Mouse (Mus musculus): ENCODE results near the gene Tpbgl. TPM values are rescaled to one million over a fixed set of nuclear protein-coding genes. Genes with fewer than 3 reads are reported as not detected.
A peak's percentile ranks its signal among the peaks of the same experiment; 100 is the strongest.

The Tpbgl gene
- polyA plus RNA-seq, 1 experiment from 2014 or later = 1.1 TPM

DNA sequence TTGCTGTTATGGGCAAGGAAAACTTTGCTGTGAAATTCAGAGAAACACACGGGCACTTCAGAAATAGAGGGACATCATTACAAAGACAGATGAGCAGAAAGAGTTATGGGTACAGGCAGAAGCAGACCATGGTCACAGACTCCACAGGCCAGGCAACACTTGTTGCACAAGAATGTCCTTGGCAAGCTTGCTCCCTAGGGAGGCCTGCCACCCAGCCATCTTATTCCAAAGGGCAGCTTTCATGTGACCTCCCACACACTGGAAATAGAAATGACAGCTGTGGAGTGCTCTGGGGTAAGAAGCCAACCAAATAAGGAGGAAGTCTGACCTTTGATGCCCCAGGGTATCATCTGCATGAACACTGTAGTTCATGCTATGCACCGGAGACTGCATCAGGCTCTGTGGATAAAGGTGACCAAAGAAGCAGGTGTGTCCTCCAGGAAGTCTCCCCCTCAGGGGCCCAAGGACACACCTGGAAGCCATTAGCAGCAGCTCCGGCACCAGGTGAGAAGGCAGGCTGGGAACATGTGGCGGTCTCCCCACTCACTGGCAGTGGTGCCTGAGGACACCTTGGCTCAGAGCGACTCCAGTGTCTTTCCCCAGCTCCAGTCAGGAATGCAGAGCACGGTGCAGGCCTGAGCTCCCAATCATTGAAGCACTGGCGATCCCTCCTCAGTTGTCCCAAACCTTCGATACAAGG, 7.2 kb upstream of the Tpbgl start:
- H3K36me3 ChIP-seq = no peaks in the 10 kb centered on the region
- no peaks in the 10 kb centered on the region for H3K4me1 ChIP-seq
- H3K4me3 ChIP-seq (replicated peaks) = no peak overlapping the region
- ATAC-seq (ENCODE audit: insufficient number of reproducible peaks, low FRiP score, low TSS enrichment, low read depth) = no peak
- H3K27ac ChIP-seq (replicated peaks) = no peak overlapping the region
- H3K27me3 ChIP-seq = peaks cover 22% of the 10 kb centered on the region
- no peak overlapping the region for H3K4me2 ChIP-seq (replicated peaks)
- H3K9ac ChIP-seq = no peak overlapping the region
- WGBS = 62% methylated on average over 8 of the region's 8 CpGs
- no peaks in the 10 kb centered on the region for H3K9me3 ChIP-seq (replicated peaks)

DNA sequence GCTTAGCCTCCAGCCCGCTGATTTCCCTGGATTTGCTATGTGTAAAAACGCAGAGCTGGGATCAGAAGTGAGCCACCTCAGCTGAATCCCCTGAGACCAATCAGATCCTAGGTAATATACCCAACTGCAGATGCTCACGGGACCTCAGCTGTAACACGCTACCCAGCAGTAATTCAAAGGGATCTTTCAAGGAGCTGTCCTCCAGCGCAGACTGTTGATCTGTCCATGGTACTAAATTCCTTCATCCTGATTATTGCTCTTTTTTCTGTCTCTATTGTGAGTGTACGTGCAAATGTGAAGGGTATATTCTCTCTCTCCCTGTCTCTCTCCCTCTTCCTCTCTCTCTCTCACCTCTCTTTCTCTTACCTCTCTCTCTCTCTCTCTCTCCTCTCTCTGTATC, 5.4 kb upstream of the Tpbgl start:
- Histone ChIP-seq H3K36me3 (no peaks in the 10 kb centered on the region), H3K4me2 (replicated peaks) (no peak overlapping the region), H3K9me3 (replicated peaks) (no peaks in the 10 kb centered on the region), H3K4me3 (replicated peaks) (no peak overlapping the region), H3K4me1 (peaks cover 3% of the 10 kb centered on the region; the same call in 1 of the 2 replicates), H3K27me3 (peaks cover 38% of the 10 kb centered on the region), H3K27ac (replicated peaks) (no peak overlapping the region), H3K9ac (no peak overlapping the region)
- 10% methylated on average over 6 of the region's 6 CpGs for WGBS
- ATAC-seq (ENCODE audit: insufficient number of reproducible peaks, low FRiP score, low TSS enrichment, low read depth) = no peak

GRCm38 (mm10) chr7:99627366-99627765, 463 bp upstream of the Tpbgl start:
- Histone ChIP-seq H3K4me2 (replicated peaks) (peak overlapping the region; percentile 99; the same call in 1 of the 2 replicates), H3K36me3 (no peaks in the 10 kb centered on the region), H3K4me1 (peaks cover 23% of the 10 kb centered on the region), H3K9ac (no peak overlapping the region), H3K27ac (replicated peaks) (no peak overlapping the region), H3K9me3 (replicated peaks) (no peaks in the 10 kb centered on the region), H3K4me3 (replicated peaks) (no peak overlapping the region), H3K27me3 (peaks cover 80% of the 10 kb centered on the region)
- 4% methylated on average over 7 of the region's 7 CpGs for WGBS
- ATAC-seq (ENCODE audit: insufficient number of reproducible peaks, low FRiP score, low TSS enrichment, low read depth) = no peak

- H3K9me3 ChIP-seq (replicated peaks) = no peaks in the 10 kb centered on the region
- under 1% methylated on average over 80 of the region's 81 CpGs for WGBS
- peak; percentile 82 for ATAC-seq (ENCODE audit: insufficient number of reproducible peaks, low FRiP score, low TSS enrichment, low read depth)
These were observed 1.1 kb downstream of the Tpbgl start for GRCm38 (mm10) chr7:99625722-99626375.

GRCm38 (mm10) chr7:99618860-99619259, 8.0 kb downstream of the Tpbgl start:
- no peaks in the 10 kb centered on the region for H3K4me1 ChIP-seq
- no peaks in the 10 kb centered on the region for H3K9me3 ChIP-seq (replicated peaks)

More at GRCm38 (mm10) chr7:99625722-99626375, 1.1 kb downstream of the Tpbgl start:
- peak overlapping the region; percentile 21; the same call in 1 of the 2 replicates for H3K9ac ChIP-seq
- peak overlapping the region; percentile 99 for H3K4me2 ChIP-seq (replicated peaks)
- peaks cover 75% of the 10 kb centered on the region for H3K27me3 ChIP-seq
- no peak overlapping the region for H3K27ac ChIP-seq (replicated peaks)
- peaks cover 23% of the 10 kb centered on the region for H3K4me1 ChIP-seq
- peak overlapping the region; percentile 53 for H3K4me3 ChIP-seq (replicated peaks)
- no peaks in the 10 kb centered on the region for H3K36me3 ChIP-seq

DNA sequence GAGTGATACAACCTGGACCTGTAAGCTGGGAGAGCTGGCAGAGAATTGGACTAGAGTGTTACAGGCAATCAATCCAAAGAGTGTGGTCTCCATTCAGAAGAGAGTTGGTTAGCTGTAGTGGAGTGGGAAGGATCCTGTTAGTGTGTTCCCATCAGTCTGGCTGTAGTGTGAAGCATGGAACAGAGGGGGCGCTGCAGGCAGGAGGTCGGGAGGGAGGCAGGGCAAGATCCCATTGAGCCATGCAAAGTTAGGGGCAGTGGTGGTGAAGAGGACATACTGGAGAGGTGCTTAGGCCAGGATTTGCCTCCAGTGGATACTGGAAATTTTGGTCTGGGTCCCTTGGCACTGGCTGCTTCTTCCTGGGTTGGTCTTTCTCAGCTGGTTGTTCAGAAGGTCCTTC, 8.6 kb downstream of the Tpbgl start:
- Histone ChIP-seq H3K36me3 (no peaks in the 10 kb centered on the region), H3K4me1 (no peaks in the 10 kb centered on the region), H3K4me3 (replicated peaks) (no peak overlapping the region), H3K27me3 (peaks cover 17% of the 10 kb centered on the region), H3K4me2 (replicated peaks) (no peak overlapping the region), H3K27ac (replicated peaks) (no peak overlapping the region), H3K9ac (no peak overlapping the region), H3K9me3 (replicated peaks) (no peaks in the 10 kb centered on the region)
- ATAC-seq (ENCODE audit: insufficient number of reproducible peaks, low FRiP score, low TSS enrichment, low read depth) = no peak
- 71% methylated on average over 2 of the region's 2 CpGs for WGBS

More at GRCm38 (mm10) chr7:99618860-99619259, 8.0 kb downstream of the Tpbgl start:
- Histone ChIP-seq H3K27me3 (peaks cover 23% of the 10 kb centered on the region), H3K4me3 (replicated peaks) (no peak overlapping the region), H3K9ac (no peak overlapping the region), H3K4me2 (replicated peaks) (no peak overlapping the region), H3K27ac (replicated peaks) (no peak overlapping the region), H3K36me3 (no peaks in the 10 kb centered on the region)
- 7% methylated on average over 3 of the region's 3 CpGs for WGBS
- no peak for ATAC-seq (ENCODE audit: insufficient number of reproducible peaks, low FRiP score, low TSS enrichment, low read depth)

GRCm38 (mm10) chr7:99607632-99608031, 19.3 kb downstream of the Tpbgl start:
- H3K4me2 ChIP-seq (replicated peaks) = no peak overlapping the region
- no peaks in the 10 kb centered on the region for H3K4me1 ChIP-seq
- H3K36me3 ChIP-seq = no peaks in the 10 kb centered on the region
- H3K9ac ChIP-seq = no peak overlapping the region
- H3K27me3 ChIP-seq = no peaks in the 10 kb centered on the region
- no peak for ATAC-seq (ENCODE audit: insufficient number of reproducible peaks, low FRiP score, low TSS enrichment, low read depth)
- H3K4me3 ChIP-seq (replicated peaks) = no peak overlapping the region
- 54% methylated on average over 2 of the region's 2 CpGs for WGBS
- no peaks in the 10 kb centered on the region for H3K9me3 ChIP-seq (replicated peaks)
- no peak overlapping the region for H3K27ac ChIP-seq (replicated peaks)

GRCm38 (mm10) chr7:99606766-99607165, 20.1 kb downstream of the Tpbgl start:
- H3K36me3 ChIP-seq = 0 out of 2 replicates have a peak, but pooled peaks cover under 1% of the 10 kb centered on the region
- no peak overlapping the region for H3K9ac ChIP-seq
- WGBS = 53% methylated on average over 3 of the region's 3 CpGs
- H3K4me2 ChIP-seq (replicated peaks) = no peak overlapping the region
- H3K4me1 ChIP-seq = no peaks in the 10 kb centered on the region
- H3K27ac ChIP-seq (replicated peaks) = no peak overlapping the region
- H3K9me3 ChIP-seq (replicated peaks) = no peaks in the 10 kb centered on the region
- H3K27me3 ChIP-seq = no peaks in the 10 kb centered on the region
- no peak overlapping the region for H3K4me3 ChIP-seq (replicated peaks)
- no peak for ATAC-seq (ENCODE audit: insufficient number of reproducible peaks, low FRiP score, low TSS enrichment, low read depth)

- Histone ChIP-seq H3K4me3 (replicated peaks) (no peak overlapping the region), H3K27ac (replicated peaks) (no peak overlapping the region), H3K9ac (no peak overlapping the region), H3K9me3 (replicated peaks) (no peaks in the 10 kb centered on the region), H3K4me2 (replicated peaks) (no peak overlapping the region), H3K4me1 (no peaks in the 10 kb centered on the region), H3K36me3 (0 out of 2 replicates have a peak, but pooled peaks cover 5% of the 10 kb centered on the region), H3K27me3 (no peaks in the 10 kb centered on the region)
- 81% methylated on average over 11 of the region's 11 CpGs for WGBS
- ATAC-seq (ENCODE audit: insufficient number of reproducible peaks, low FRiP score, low TSS enrichment, low read depth) = no peak
These were observed 20.6 kb downstream of the Tpbgl start for GRCm38 (mm10) chr7:99606303-99606702.

- Histone ChIP-seq H3K9ac (no peak overlapping the region), H3K9me3 (replicated peaks) (no peaks in the 10 kb centered on the region), H3K4me2 (replicated peaks) (no peak overlapping the region), H3K36me3 (peaks cover 14% of the 10 kb centered on the region; the same call in 1 of the 2 replicates), H3K27me3 (no peaks in the 10 kb centered on the region), H3K4me1 (no peaks in the 10 kb centered on the region), H3K27ac (replicated peaks) (no peak overlapping the region), H3K4me3 (replicated peaks) (no peak overlapping the region)
- no peak for ATAC-seq (ENCODE audit: insufficient number of reproducible peaks, low FRiP score, low TSS enrichment, low read depth)
- WGBS = 92% methylated on average over 2 of the region's 2 CpGs
These were observed 21.8 kb downstream of the Tpbgl start for GRCm38 (mm10) chr7:99605058-99605457.

DNA sequence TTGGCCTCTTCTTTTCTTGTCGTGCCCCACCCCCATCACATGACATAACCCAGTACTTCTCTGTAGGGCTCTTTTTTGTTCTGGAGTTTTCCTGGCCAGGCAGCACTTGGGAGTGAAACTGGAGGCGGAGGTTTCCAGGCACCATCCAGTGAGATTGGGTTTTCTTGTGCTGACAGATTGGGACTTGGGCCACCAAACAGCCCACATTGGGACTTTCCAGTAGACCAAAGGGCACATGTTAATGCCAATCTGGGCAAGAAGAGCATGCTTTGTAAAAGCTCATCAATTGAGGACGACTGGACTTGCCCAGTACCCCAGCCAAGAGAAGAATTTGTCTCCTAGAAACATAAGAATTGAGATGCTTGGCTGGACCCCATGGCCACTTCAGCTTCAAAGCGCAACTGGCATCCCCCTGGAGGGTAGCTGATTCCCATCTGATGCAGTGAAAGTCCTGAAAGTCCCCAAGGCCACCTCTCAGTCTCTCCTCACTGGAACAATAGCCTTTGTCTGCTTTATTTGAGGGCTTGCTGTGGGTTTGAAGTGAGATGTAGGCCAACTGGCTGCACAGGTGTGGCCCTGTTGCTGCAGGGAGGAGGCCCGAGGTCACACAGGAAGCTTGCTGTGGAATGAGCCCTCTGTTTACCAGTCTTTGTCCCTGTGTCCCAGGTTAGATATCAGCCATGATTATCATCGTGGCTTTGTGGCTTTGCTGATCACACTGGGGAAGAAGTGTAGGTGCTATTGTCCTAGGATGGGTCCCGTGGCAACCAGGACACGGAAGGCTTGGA, 22.8 kb downstream of the Tpbgl start:
- Histone ChIP-seq H3K36me3 (peaks cover 14% of the 10 kb centered on the region; the same call in 1 of the 2 replicates), H3K9me3 (replicated peaks) (no peaks in the 10 kb centered on the region)
- WGBS = 84% methylated on average over 8 of the region's 8 CpGs

More for the DNA sequence above, 22.8 kb downstream of the Tpbgl start:
- Histone ChIP-seq H3K4me3 (replicated peaks) (no peak overlapping the region), H3K4me2 (replicated peaks) (no peak overlapping the region), H3K27ac (replicated peaks) (no peak overlapping the region), H3K4me1 (no peaks in the 10 kb centered on the region), H3K9ac (no peak overlapping the region), H3K27me3 (no peaks in the 10 kb centered on the region)
- no peak for ATAC-seq (ENCODE audit: insufficient number of reproducible peaks, low FRiP score, low TSS enrichment, low read depth)
